Mouse (Mus musculus) left cerebral cortex, adult 18-20 months (tissue): ENCODE measurements at regions not wholly inside any gene's neighbourhood (a gene's known extent, or its start where the extent isn't known, plus 50 kb on each side); places are given as distances from the start of the nearest gene placed in this dataset.

Source experiments
- DNase-seq, 2 experiments: peaks; one replicate each; pipeline ENCODE4 v3.0.0; 2021 to 2022; ENCODE audit warnings: low spot score in 2 of 2, mixed read lengths in 1 of 2

DNA sequence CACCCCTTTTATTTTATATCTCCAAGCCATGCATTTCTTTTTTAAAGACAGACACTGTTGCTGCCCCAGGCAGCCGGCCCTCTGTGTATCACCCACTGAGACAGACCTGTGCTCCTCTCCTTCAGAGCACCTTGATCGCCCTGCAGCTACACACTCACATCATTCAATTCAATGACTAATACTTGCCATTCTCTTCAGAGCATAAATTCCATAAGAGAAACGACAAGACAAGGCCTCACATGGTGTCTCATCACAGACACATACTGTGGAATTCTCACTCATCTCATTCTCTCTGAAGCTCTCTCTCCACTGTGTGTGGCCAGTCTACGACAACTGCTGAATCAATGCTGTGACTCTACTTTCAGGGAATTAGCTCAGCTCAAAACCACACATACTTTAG lies 94.6 kb upstream of the 4933412E24Rik start:
- no peak for DNase-seq

DNA sequence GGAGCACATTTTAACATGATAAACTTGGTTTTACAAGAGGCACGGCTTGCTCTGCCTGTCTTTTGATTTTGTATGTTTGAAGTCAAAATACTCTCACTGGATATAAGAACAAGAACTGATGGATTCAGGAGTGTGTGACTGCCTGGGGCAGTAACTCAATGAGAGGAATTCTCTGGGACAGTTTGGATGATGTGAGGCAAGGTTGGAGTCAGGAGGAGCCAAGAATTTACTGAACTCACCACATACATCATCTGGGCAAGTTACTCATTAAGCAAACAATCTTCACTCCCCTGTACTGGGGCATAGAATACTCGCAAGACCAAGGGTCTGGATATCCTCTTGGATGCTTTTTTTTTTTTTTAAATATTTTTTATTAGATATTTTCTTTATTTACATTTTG lies 87.7 kb upstream of the 4933412E24Rik start:
- DNase-seq, result no peak

DNA sequence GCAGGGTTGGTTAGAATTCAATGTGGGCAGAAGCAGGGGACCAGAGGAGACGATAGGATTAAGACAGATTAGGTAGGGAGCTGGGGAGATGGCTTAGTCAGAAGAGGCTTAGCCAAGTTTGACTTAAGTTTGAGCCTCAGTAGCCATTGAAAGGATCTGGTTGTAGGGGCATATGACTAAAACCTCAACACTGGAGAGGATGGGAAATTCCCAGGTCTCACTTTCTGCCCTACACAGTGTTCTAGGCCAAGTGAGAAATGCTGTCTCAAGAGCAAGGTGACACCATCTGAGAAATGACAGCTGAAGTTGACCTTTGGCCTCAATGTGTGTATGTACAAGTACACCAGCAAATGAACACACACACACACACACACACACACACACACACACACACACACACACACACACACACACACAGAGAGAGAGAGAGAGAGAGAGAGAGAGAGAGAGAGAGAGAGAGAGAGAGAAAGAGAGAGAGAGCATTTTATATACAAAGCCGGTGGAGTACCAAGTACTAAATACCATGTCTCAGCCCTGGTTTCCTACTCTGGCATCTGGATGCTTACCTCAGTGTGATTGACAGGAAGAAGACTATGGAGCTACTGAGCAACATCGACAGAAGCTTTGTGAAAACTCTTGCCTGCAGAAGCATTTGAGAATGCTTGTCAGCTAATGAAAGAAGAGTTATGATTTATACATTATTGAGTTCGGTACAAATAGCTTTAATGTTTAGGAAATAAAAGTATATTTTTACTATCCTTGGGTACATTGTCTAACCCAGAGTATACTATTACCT lies 85.3 kb upstream of the 4933412E24Rik start:
- DNase-seq, result no peak

DNA sequence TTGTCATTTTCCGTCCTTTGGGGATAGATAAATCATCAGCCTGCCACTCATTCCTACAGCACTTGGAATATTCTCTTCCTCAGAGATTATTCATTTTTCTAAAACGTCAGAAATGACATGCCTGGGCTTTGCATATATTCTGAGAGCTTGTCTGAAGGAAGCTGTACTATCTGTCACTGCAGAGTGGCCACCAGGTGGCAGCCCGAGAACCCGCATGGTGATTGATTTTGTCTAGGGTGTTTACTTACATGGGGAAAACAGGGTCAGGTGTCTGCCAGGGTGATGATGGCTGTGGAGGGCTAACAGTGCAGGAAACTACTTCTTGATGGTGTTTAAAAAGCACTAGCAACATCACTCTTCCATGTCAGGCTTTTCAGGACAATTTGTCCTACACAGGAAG lies 80.7 kb upstream of the 4933412E24Rik start:
- DNase-seq, result peak; percentile 66 to 70

DNA sequence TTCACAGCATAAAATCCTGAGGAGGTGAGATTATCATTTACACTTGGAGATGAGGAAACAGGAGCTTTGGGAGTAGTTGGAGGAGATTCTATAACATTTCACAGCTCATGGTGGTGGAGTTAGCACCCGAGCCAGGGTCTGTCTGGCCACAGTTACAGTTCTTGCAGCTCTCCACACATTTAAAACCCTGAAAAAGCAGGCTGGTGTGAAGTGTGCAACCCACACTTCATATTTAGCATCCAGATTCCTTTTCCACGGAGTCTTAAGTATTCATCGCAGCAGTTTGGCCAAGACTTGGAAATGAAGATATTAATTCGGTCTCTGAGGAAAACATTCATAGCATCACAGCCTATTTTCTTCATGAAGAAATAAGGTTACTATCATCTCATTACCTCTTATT lies 79.7 kb upstream of the 4933412E24Rik start:
- peak in 1 of 2 experiments; percentile 13 for DNase-seq

DNA sequence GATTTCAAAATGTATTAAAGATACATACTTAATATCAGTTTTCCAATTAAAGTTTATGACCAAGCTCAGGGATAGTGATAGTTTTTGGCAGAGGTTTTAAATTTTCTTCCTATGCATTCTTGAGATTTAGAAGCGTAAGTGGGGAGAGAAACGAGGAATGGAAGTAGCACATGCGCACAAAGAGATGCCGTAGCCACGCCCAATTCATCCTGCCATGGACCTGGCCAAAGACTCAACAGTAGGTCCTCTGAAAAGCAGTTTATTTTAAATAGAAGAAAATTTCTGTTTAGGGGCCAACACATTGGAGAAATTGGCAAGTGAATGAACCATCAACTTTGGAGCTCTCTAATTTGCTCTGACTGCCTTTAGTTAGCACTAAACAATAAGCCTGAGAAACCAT lies 73.5 kb upstream of the 4933412E24Rik start:
- no peak for DNase-seq

DNA sequence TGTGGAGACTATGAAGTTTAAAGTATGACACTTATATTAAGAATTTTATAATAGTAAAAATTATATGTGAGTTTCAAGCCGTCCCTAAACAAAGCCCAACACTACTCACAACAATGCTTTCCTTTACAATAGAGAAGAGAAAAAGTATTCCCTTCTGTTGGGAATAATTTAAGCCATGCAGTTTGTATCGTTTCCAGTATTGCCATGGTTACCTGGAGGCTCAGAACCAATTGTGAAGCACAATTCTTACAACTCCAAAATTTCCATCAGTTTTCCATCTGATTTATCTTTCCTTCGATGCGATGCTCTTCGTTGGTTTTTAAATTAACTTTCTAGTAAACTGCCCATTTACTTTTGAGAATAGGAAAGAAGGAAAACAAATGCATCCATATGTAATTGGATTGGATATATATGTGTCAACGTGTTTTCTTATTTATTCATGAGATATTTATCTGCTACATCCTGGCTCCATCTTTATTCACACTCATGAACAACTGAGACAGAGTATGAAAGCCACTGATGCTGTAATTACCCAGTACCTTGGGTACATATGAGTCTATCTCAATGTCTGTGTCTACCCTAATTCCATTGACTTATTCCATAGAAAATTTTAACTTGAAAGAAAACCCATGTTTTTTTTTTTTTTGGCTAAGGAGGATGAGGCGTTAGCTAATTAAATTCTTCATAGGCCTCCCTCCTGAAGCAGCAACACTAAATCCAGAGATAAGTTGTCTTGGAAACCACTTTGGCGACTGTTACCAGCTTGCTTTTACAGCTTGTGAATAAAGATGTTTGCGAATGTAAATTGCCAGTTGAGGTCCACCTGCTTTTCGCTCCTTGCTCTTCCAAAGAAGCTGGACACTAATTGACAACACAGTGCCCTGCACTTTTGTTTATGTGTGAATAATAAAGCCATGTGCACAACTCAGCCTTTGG lies 72.8 kb upstream of the 4933412E24Rik start:
- peak in 1 of 2 experiments; percentile 15 for DNase-seq
